Mouse (Mus musculus): ENCODE data around the gene Dnajc8. TPM values are rescaled to one million over a fixed set of nuclear protein-coding genes. Genes with fewer than 3 reads are reported as not detected.

The Dnajc8 gene
- polyA plus RNA-seq, 1 experiment from 2014 or later = 171 TPM

DNA sequence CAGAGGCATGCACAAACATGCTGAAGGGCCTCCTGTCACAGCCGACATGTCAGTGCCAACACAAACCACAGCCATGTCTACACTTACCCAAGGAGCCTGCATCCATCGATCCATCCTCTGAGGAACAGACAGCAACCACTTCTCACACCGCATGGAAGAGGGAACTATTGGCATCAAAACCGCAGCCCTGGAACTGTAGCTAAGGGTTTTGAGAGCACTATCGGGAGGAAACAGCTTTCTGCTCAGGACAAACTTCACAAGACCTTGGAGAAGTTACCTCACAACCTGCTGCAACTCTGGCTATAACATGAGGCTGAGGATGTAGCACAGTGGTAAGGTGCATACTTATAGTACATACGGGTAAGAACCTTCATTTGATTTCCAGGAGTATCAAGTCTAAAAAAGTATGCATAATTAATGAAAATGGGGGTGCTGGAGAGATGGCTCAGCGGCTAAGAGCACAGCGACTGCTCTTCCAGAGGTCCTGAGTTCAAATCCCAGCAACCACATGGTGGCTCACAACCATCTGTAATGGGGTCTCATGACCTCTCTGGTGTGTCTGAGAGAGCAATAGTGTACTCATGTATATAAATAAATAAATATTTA lies 7.3 kb upstream of the Dnajc8 start:
- Histone ChIP-seq H3K27ac (ENCODE audit: low read length) (no peak overlapping the region), H3K27me3 (ENCODE audit: control insufficient read depth, insufficient read depth, low read depth, low read length) (no peaks in the 10 kb centered on the region), H3K4me3 (ENCODE audit: low read length) (no peak overlapping the region), H3K9ac (ENCODE audit: low read length) (no peak overlapping the region), H3K36me3 (ENCODE audit: control insufficient read depth, insufficient read depth, low read length) (peaks cover 13% of the 10 kb centered on the region), H3K4me2 (ENCODE audit: low read depth, low read length) (no peak overlapping the region), H3K4me1 (replicated peaks; ENCODE audit: control insufficient read depth, insufficient read depth, low read length) (peaks cover 16% of the 10 kb centered on the region), H3K9me3 (ENCODE audit: control insufficient read depth, low read length) (no peaks in the 10 kb centered on the region)
- 86% methylated on average over 8 of the region's 8 CpGs for WGBS
- no peak for ATAC-seq (ENCODE audit: low read depth)

DNA sequence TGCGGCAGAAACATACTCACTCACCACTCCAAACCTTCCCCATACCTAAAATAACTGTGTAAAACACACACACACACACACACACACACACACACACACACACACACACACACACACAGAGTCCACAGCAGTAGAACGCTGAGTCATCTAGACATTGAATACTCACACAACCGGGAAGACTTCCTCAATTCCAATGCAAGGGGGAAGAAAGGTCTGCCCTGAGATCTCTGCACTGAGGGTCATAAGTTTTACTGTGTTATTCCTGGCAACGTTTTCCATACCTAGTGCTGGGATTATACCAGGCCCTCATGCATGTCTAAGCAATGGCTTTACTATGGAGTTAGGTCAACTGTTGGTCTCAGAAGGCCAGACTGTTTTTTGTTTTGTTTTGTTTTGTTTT lies 6.0 kb upstream of the Dnajc8 start:
- no peak overlapping the region for H3K9ac ChIP-seq (ENCODE audit: low read length)
- H3K4me2 ChIP-seq (ENCODE audit: low read depth, low read length) = no peak overlapping the region
- 80% methylated on average over 4 of the region's 4 CpGs for WGBS
- peaks cover 13% of the 10 kb centered on the region for H3K36me3 ChIP-seq (ENCODE audit: control insufficient read depth, insufficient read depth, low read length)
- no peaks in the 10 kb centered on the region for H3K27me3 ChIP-seq (ENCODE audit: control insufficient read depth, insufficient read depth, low read depth, low read length)
- H3K4me3 ChIP-seq (ENCODE audit: low read length) = no peak overlapping the region
- ATAC-seq (ENCODE audit: low read depth) = no peak
- no peak overlapping the region for H3K27ac ChIP-seq (ENCODE audit: low read length)
- peaks cover 18% of the 10 kb centered on the region for H3K4me1 ChIP-seq (replicated peaks; ENCODE audit: control insufficient read depth, insufficient read depth, low read length)
- H3K9me3 ChIP-seq (ENCODE audit: control insufficient read depth, low read length) = no peaks in the 10 kb centered on the region

DNA sequence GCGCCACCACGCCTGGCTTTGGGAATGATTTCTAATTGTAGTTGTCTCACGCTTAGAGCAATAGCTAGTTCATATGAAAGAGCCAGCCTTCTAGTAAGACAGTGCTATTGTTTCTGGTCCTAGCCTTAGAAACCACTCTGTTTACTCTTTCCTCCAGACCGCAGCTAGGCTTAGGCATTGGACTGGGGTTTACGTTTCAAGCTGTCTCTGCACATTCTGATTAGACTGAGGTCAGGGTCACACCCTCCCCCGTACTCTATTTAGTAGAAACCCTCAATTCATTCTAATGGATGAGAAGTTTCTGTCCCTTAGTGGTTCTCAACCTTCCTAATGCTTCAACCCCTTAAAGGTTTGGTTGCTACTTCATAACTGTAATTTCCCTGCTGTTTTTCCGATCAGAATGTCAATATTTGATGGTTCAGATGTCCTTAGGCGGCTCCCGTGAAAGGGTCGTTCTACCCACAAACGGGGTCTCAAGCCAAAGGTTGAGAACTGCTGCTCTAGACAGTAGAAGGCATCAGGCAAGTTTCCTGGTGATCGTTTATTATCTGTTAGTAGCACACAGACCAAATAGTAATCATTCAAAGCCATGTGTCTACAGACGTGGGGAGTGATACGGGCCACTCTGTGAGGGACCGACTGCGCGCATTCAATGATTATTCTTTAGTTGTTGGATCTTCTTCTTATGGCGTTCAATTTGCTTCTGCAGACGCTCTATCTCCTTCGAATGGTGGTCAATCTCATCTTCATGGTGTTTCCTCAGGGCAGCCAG lies 5.1 kb upstream of the Dnajc8 start:
- 85% methylated on average over 20 of the region's 20 CpGs for WGBS
- H3K9me3 ChIP-seq (ENCODE audit: control insufficient read depth, low read length) = no peaks in the 10 kb centered on the region
- H3K4me3 ChIP-seq (ENCODE audit: low read length) = no peak overlapping the region
- no peaks in the 10 kb centered on the region for H3K27me3 ChIP-seq (ENCODE audit: control insufficient read depth, insufficient read depth, low read depth, low read length)
- ATAC-seq (ENCODE audit: low read depth) = no peak
- no peak overlapping the region for H3K27ac ChIP-seq (ENCODE audit: low read length)
- H3K9ac ChIP-seq (ENCODE audit: low read length) = no peak overlapping the region
- H3K4me1 ChIP-seq (replicated peaks; ENCODE audit: control insufficient read depth, insufficient read depth, low read length) = peaks cover 18% of the 10 kb centered on the region
- H3K36me3 ChIP-seq (ENCODE audit: control insufficient read depth, insufficient read depth, low read length) = peaks cover 13% of the 10 kb centered on the region
- no peak overlapping the region for H3K4me2 ChIP-seq (ENCODE audit: low read depth, low read length)

DNA sequence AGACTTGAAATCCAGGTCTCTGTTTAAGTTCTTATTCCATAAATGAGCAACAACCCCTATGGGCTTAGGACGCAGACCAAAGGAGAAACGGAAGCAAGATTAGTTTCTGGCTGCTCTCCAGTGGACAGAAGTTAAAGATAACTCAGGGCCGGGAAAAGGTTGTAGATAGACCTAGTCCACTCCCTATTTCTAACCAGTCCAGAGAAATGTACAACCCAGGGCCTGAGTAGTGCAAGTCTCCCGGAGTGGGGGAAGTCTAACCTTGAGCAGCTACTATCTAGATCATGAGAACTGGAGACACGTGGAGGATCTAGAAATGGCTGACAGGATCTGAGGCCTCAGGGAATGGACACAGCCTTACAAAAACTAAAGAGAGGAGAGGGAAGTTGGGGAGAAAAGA lies 2.9 kb upstream of the Dnajc8 start:
- peak overlapping the region; percentile 75 for H3K9ac ChIP-seq (ENCODE audit: low read length)
- H3K36me3 ChIP-seq (ENCODE audit: control insufficient read depth, insufficient read depth, low read length) = peaks cover 13% of the 10 kb centered on the region
- ATAC-seq (ENCODE audit: low read depth) = peak; percentile 4; the same call in 1 of the 2 replicates
- under 1% methylated on average over 5 of the region's 5 CpGs for WGBS
- peaks cover 30% of the 10 kb centered on the region for H3K4me1 ChIP-seq (replicated peaks; ENCODE audit: control insufficient read depth, insufficient read depth, low read length)
- no peaks in the 10 kb centered on the region for H3K9me3 ChIP-seq (ENCODE audit: control insufficient read depth, low read length)
- peak overlapping the region; percentile 92 for H3K4me2 ChIP-seq (ENCODE audit: low read depth, low read length)
- no peaks in the 10 kb centered on the region for H3K27me3 ChIP-seq (ENCODE audit: control insufficient read depth, insufficient read depth, low read depth, low read length)
- H3K4me3 ChIP-seq (ENCODE audit: low read length) = peak overlapping the region; percentile 76
- H3K27ac ChIP-seq (ENCODE audit: low read length) = peak overlapping the region; percentile 86

DNA sequence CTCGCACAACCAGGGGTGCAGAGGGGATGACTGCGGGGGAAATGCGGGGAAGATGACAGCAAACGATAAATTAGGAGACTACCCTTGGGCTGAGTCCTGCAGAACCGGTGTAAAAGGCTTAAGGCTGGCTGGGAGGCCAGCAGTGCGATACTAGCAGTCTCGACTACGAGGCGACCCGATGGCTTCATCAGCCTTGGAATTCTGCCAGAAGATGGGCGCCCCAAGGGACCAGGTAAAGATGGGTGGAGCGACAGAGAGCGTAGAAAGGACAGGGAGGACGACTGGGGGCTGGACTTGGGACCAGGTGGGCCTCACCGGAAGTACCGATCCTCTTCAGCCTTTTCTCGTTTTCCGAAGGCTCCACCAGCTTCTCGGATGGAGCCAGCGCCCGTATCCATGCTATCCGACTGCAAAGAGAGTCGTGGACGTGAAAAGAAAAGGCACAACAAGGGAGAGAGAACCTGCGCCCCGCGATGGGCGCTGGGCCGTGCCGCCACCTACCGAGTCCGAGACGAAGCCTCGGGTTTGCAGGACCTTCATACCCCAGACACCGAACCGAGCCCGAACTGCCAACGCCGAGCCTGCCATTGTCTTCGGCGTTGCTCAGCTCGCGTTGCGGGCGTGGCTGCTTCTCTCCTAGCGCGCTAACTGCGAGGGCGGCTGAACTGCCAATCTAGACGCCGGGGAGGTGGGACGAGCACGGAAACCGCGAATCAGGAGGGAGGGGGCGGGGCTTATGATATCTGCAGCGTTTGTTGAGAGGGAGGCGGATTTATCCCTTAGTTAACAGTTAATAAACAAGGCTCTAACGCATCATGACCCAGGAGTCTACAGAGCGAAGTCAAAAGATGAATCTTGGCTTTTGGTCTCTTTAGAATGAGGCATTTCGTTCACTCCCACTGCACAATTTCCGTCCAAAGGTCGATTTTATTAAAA lies 2.1 kb upstream of the Dnajc8 start, which contains the start of gene Atpif1:
Atpif1 (minus strand) TSS at position 679 of the 936 bp plus-strand sequence.
- H3K9ac ChIP-seq (ENCODE audit: low read length) = peak within 1 kb of the TSS; percentile 75
- peaks cover 30% of the 10 kb centered on the region for H3K4me1 ChIP-seq (replicated peaks; ENCODE audit: control insufficient read depth, insufficient read depth, low read length)
- H3K27me3 ChIP-seq (ENCODE audit: control insufficient read depth, insufficient read depth, low read depth, low read length) = no peaks in the 10 kb centered on the region
- peak within 1 kb of the TSS; percentile 76 for H3K4me3 ChIP-seq (ENCODE audit: low read length)
- peaks cover 13% of the 10 kb centered on the region for H3K36me3 ChIP-seq (ENCODE audit: control insufficient read depth, insufficient read depth, low read length)
- WGBS = under 1% methylated on average over 63 of the region's 63 CpGs
- no peaks in the 10 kb centered on the region for H3K9me3 ChIP-seq (ENCODE audit: control insufficient read depth, low read length)
- H3K4me2 ChIP-seq (ENCODE audit: low read depth, low read length) = peak within 1 kb of the TSS; percentile 92
- ATAC-seq (ENCODE audit: low read depth) = peak; percentile 91
- H3K27ac ChIP-seq (ENCODE audit: low read length) = peak within 1 kb of the TSS; percentile 86

DNA sequence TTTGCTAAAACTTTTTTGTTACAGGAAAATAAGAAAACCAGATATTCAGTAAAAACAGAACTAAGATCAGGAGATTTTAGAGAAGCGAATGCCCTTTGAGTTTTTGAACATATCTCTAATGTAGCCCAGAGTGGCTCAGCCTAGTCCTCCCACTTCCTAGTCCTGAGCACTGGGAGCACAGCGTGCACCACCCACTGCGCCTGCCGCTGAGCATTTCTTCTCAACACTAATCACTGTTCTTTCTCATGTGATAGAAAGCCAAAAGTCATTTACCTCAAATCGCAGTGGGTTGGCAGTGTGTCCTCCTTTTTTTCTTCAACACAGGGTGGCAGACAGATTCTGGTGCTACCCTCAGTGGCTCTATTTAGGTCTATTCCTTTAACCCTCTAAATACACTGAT lies 4.1 kb downstream of the Dnajc8 start:
- H3K9ac ChIP-seq (ENCODE audit: low read length) = no peak overlapping the region
- WGBS = 97% methylated on average over 5 of the region's 5 CpGs

DNA sequence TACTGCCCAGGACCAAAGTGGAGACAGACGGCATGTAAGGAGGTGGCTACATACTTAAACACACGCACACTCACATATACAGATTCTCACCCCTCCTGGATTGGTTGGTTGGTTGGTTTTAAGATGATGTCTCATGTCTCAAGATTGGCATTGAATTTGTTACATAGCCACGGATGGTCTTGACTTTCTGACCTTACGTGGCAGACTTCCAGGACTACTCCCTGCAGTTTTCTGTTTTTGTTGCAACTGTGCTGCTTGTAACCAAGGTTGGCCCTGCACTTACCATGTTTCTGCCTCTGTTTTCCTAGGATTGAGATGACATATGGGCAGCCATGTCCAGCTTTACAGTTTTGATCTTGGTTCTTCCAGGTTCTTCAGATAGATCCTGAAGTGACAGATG lies 6.1 kb downstream of the Dnajc8 start:
- ATAC-seq (ENCODE audit: low read depth) = no peak
- H3K27me3 ChIP-seq (ENCODE audit: control insufficient read depth, insufficient read depth, low read depth, low read length) = no peaks in the 10 kb centered on the region
- no peak overlapping the region for H3K9ac ChIP-seq (ENCODE audit: low read length)
- no peaks in the 10 kb centered on the region for H3K9me3 ChIP-seq (ENCODE audit: control insufficient read depth, low read length)
- WGBS = 77% methylated on average over 4 of the region's 4 CpGs
- no peak overlapping the region for H3K27ac ChIP-seq (ENCODE audit: low read length)
- peaks cover 33% of the 10 kb centered on the region for H3K36me3 ChIP-seq (ENCODE audit: control insufficient read depth, insufficient read depth, low read length)
- peaks cover 10% of the 10 kb centered on the region for H3K4me1 ChIP-seq (replicated peaks; ENCODE audit: control insufficient read depth, insufficient read depth, low read length)
- H3K4me3 ChIP-seq (ENCODE audit: low read length) = no peak overlapping the region
- no peak overlapping the region for H3K4me2 ChIP-seq (ENCODE audit: low read depth, low read length)

More for the DNA sequence above, 4.1 kb downstream of the Dnajc8 start:
- Histone ChIP-seq H3K4me1 (replicated peaks; ENCODE audit: control insufficient read depth, insufficient read depth, low read length) (peaks cover 19% of the 10 kb centered on the region), H3K4me2 (ENCODE audit: low read depth, low read length) (no peak overlapping the region), H3K9me3 (ENCODE audit: control insufficient read depth, low read length) (no peaks in the 10 kb centered on the region), H3K27me3 (ENCODE audit: control insufficient read depth, insufficient read depth, low read depth, low read length) (no peaks in the 10 kb centered on the region), H3K4me3 (ENCODE audit: low read length) (no peak overlapping the region), H3K27ac (ENCODE audit: low read length) (no peak overlapping the region), H3K36me3 (ENCODE audit: control insufficient read depth, insufficient read depth, low read length) (peaks cover 24% of the 10 kb centered on the region)
- ATAC-seq (ENCODE audit: low read depth) = no peak

DNA sequence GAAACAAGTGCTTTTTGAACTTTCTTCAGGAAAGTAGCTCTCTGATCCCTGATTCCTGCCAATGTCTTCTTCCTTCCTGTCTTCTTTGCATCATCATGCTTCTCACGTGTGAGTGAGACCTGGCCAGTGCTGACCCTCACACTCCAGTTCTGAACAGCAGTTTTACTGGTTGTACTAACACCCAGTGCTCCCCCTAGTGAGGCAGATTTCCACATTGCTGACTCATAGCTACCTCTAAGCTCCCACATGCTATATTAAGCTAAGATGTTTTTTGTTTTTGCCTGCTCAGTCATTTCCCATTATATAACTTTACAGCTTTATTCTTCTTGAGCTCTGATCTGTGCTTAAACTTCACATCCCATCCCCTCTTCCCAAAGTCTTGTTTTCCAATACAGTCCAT lies 7.4 kb downstream of the Dnajc8 start:
- H3K9ac ChIP-seq (ENCODE audit: low read length) = no peak overlapping the region
- H3K27ac ChIP-seq (ENCODE audit: low read length) = no peak overlapping the region
- no peak for ATAC-seq (ENCODE audit: low read depth)
- H3K4me2 ChIP-seq (ENCODE audit: low read depth, low read length) = no peak overlapping the region
- H3K9me3 ChIP-seq (ENCODE audit: control insufficient read depth, low read length) = no peaks in the 10 kb centered on the region
- H3K36me3 ChIP-seq (ENCODE audit: control insufficient read depth, insufficient read depth, low read length) = peaks cover 41% of the 10 kb centered on the region
- H3K4me1 ChIP-seq (replicated peaks; ENCODE audit: control insufficient read depth, insufficient read depth, low read length) = no peaks in the 10 kb centered on the region
- 47% methylated on average over 1 of the region's 1 CpGs for WGBS
- no peaks in the 10 kb centered on the region for H3K27me3 ChIP-seq (ENCODE audit: control insufficient read depth, insufficient read depth, low read depth, low read length)
- H3K4me3 ChIP-seq (ENCODE audit: low read length) = no peak overlapping the region

DNA sequence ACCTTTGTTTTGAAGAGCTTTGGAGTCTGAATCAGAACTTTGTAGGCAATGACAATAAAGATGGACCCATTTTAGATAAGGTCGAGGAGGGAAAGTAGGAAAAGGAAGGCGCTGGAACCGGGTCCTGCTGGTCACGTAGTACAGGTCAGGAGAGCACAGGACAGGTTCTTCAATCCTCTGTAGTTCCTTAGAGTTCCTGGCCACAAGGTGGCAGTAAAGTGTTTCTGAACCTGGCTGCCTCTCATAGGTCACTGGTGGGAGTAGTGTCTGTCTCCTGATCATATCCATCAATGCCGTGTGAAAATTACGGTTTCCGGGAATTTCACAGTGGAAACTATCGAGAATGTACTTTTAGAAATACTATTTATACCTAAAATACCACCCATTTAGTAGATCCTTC lies 10.5 kb downstream of the Dnajc8 start:
- no peak overlapping the region for H3K27ac ChIP-seq (ENCODE audit: low read length)
- no peak overlapping the region for H3K9ac ChIP-seq (ENCODE audit: low read length)
- peaks cover 60% of the 10 kb centered on the region for H3K36me3 ChIP-seq (ENCODE audit: control insufficient read depth, insufficient read depth, low read length)
- no peaks in the 10 kb centered on the region for H3K9me3 ChIP-seq (ENCODE audit: control insufficient read depth, low read length)
- H3K27me3 ChIP-seq (ENCODE audit: control insufficient read depth, insufficient read depth, low read depth, low read length) = no peaks in the 10 kb centered on the region
- H3K4me3 ChIP-seq (ENCODE audit: low read length) = no peak overlapping the region
- no peak overlapping the region for H3K4me2 ChIP-seq (ENCODE audit: low read depth, low read length)
- peak; percentile 70; the same call in 1 of the 2 replicates for ATAC-seq (ENCODE audit: low read depth)
- H3K4me1 ChIP-seq (replicated peaks; ENCODE audit: control insufficient read depth, insufficient read depth, low read length) = no peaks in the 10 kb centered on the region
- WGBS = 21% methylated on average over 8 of the region's 8 CpGs
